Mouse (Mus musculus) spleen, postnatal 10 days (tissue): ENCODE data around the gene Pbx4.

Experiments
- DNase-seq, 2 experiments: peaks; one replicate each; pipeline ENCODE4 v3.0.0; 2021 to 2022; ENCODE audit warnings: low spot score in 2 of 2

Gene Pbx4

GRCm38 (mm10) chr8:69832298-69832853, at the start of gene Pbx4:
Gene Pbx4, plus strand, starts transcription at chr8:69832491.
- DNase-seq, result peak; percentile 74 to 86

GRCm38 (mm10) chr8:69789105-69789504, 43.2 kb upstream of the Pbx4 start:
- DNase-seq, result no peak

GRCm38 (mm10) chr8:69789731-69790130, 42.6 kb upstream of the Pbx4 start:
- DNase-seq, result no peak

- no peak for DNase-seq
Observed at GRCm38 (mm10) chr8:69790364-69790763, 41.9 kb upstream of the Pbx4 start.

- DNase-seq, result peak; percentile 85 to 93
Observed at GRCm38 (mm10) chr8:69790773-69791367, 41.4 kb upstream of the Pbx4 start, which contains the start of the genes Atp13a1 and Zfp866. Gene Atp13a1, plus strand, starts transcription at chr8:69791163. Gene Zfp866, minus strand, starts transcription at chr8:69791178.

GRCm38 (mm10) chr8:69791415-69792068, 40.7 kb upstream of the Pbx4 start:
- peak in 1 of 2 experiments; percentile 63 for DNase-seq

- DNase-seq, result peak in 1 of 2 experiments; percentile 8
Observed at GRCm38 (mm10) chr8:69793666-69794065, 38.6 kb upstream of the Pbx4 start.

DNA sequence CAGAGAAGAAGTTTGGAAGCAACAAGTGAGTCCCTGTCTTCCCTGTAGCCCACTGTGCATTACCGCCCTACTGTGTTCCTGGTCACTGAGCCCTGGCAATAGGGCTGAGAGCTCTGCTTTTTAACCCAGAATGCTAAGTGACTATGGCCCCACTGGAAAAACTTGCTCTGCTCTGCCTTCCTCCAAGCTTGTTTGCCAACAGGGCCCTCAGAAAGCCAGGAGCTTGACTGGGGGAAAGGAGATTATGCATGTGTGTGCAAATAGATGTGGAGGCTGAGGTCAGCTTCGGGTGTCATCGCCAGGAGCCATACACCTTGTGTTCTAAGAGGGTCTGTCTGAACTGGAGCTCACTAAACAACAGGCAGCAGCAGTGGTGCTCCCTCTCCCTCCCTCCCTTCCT, 38.2 kb upstream of the Pbx4 start:
- DNase-seq, result peak in 1 of 2 experiments; percentile 8

DNA sequence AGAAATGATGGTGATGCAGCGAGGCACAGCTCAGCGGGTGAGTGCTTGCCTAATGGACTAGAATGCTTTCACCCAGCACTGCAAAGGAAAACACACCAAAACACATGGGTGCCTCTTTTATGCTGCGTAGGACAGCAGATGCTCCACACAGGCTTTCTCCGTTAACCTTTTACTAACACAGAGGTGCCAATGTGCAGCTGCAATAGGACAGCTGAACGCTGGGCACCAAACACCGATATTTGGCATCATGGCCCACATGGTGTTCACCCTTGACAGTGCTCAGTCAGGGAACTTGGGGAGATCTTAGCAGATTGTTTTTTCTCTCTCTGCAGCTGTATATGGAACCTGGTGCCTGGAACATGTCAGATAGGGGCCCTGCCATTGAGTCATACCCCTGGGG, 37.4 kb upstream of the Pbx4 start:
- DNase-seq, result no peak

GRCm38 (mm10) chr8:69796721-69797345, 35.5 kb upstream of the Pbx4 start:
- peak in 1 of 2 experiments; percentile 7 for DNase-seq

DNA sequence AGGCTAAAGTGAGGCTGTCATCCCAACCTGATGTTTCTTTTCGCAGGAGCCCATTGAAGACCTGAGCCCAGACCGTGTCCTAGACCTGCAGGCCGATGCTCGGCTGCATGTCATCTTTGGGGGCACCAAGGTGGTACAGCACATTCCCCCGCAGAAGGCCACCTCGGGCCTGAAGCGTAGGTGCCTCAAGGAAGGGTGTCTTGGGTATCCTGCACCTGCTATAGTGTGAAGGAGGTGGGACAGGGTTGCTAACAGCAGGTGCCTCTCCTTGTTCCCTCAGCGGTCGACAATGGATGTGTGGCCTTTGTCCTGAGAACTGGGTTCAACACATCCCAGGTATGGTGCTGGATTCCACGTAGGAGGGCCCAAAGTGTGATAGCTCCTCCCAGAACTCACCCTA, 34.6 kb upstream of the Pbx4 start:
- DNase-seq, result peak in 1 of 2 experiments; percentile 8

DNA sequence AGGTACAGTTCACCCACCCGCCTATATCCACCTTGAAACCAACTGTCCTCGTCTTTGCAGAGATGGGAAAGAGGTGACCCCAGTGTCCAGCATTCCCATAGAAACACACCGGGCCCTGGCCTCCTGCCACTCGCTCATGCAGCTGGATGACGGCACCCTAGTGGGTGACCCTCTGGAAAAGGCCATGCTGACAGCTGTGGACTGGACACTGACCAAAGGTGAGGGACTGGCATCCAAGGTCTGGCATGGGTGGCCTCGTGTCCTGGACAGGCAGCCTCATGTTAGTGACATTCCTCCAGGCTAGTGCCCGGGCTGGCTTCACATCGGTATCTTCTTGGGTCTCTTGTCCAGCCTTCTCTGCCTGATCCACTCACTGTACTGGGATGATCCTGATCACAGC, 33.0 kb upstream of the Pbx4 start:
- peak in 1 of 2 experiments; percentile 10 for DNase-seq

- peak in 1 of 2 experiments; percentile 12 for DNase-seq
Observed at GRCm38 (mm10) chr8:69799946-69800345, 32.3 kb upstream of the Pbx4 start.

GRCm38 (mm10) chr8:69801796-69802195, 30.5 kb upstream of the Pbx4 start:
- DNase-seq, result peak in 1 of 2 experiments; percentile 6

GRCm38 (mm10) chr8:69802216-69802615, 30.1 kb upstream of the Pbx4 start:
- DNase-seq, result peak in 1 of 2 experiments; percentile 6

DNA sequence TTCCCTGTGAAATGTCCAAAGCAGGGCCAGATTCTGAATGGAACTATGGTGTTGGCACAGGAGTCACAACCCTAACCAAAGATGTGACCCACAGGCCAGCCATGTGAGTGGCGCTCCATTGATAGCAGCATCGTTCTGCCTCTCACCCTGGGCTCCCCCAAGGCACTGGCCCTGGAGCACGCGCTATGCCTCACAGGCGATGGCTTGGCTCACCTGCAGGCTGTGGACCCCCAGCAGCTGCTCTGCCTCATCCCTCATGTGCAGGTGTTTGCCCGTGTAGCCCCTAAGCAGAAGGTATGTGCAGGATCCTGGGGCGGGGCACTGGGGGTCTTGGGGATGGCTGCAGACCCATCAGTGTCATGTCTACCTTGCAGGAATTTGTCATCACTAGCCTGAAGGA, 28.9 kb upstream of the Pbx4 start:
- DNase-seq, result peak in 1 of 2 experiments; percentile 13

GRCm38 (mm10) chr8:69804537-69804936, 27.8 kb upstream of the Pbx4 start:
- peak in 1 of 2 experiments; percentile 6 for DNase-seq

DNA sequence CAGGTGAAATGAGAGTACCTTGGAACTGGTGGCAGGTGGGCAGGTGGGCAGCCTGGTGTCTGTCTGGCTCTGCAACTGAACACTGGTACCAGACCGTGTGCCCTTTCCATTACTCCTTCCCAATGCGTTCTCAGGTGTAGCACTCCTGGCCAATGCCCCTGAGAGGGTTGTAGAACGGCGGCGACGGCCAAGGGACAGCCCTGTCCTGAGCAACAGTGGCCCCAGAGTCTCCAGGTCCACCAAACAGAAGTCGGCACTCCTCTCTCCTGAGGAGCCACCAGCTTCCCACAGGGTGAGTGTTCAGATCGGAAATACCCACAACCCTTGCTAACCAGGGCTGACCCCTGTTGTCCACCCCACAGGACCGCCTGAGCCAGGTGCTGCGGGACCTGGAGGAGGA, 27.2 kb upstream of the Pbx4 start:
- peak in 1 of 2 experiments; percentile 12 for DNase-seq

GRCm38 (mm10) chr8:69805491-69805890, 26.8 kb upstream of the Pbx4 start:
- DNase-seq, result peak in 1 of 2 experiments; percentile 13

- DNase-seq, result peak in 1 of 2 experiments; percentile 13
Observed at GRCm38 (mm10) chr8:69807236-69807635, 25.1 kb upstream of the Pbx4 start.

- peak; percentile 78 to 92 for DNase-seq
Observed at GRCm38 (mm10) chr8:69808094-69808863, 24.0 kb upstream of the Pbx4 start, which contains the start of gene Gmip. Gene Gmip, plus strand, starts transcription at chr8:69808679.
